Mouse (Mus musculus): ENCODE measurements around the gene Rangap1.

DNA sequence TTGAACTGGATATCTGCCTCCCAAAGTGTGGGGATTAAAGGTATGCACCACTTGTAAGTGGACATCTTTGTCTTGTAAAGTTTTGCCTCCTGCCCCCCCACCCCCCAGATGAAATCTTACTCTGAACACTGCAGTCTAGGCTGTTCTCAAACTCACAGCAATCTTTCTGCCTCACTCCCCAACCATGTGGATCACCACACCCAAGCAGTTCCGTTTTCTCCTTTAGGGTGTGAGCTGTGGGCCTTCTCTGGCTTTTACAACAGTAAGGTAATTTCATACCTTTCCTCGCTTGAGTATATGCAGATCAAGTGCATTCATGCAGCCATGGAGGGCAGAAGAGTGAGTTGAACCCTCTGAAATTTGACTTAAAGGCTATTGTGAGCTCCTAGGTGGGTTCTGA, 45.2 kb downstream of the Rangap1 start:
- no peak for TF ChIP-seq MAFK (IDR thresholded peaks at IDR 0.05; ENCODE audit: insufficient read depth, low read depth, low read length)
- TF ChIP-seq HCFC1 (IDR thresholded peaks at IDR 0.05; ENCODE audit: borderline replicate concordance, insufficient read depth, low read length): no peak
- no peak for TF ChIP-seq ZC3H11A (IDR thresholded peaks at IDR 0.05; ENCODE audit: borderline replicate concordance, low read depth, low read length)
- TF ChIP-seq ZNF384 (IDR thresholded peaks at IDR 0.05; ENCODE audit: low read depth, low read length): no peak
- no peak for TF ChIP-seq CHD2 (IDR thresholded peaks at IDR 0.05; ENCODE audit: low read depth, low read length)
